Mouse (Mus musculus) cerebellum, adult 2 months (tissue): Measurements from ENCODE around the gene Lmtk2. TPM values are rescaled to one million over a fixed set of nuclear protein-coding genes. Genes with fewer than 3 reads are reported as not detected.

Experiments used
- DNase-seq, 2 experiments: peaks; one replicate each; pipeline ENCODE4 v3.0.0; 2021
- H3K27ac ChIP-seq: fragments of 200-500 bp; 2 replicates; pipeline ENCODE4 v1.5.1; 2012; ENCODE audit warnings: low read length, control low read depth, inconsistent platforms; ENCODE audit not compliant: insufficient read depth
- H3K27me3 ChIP-seq: fragments of 200-500 bp; 2 replicates; pipeline ENCODE4 v1.6.1; 2012; ENCODE audit warnings: inconsistent platforms, mild to moderate bottlenecking, low read length, moderate library complexity; ENCODE audit not compliant: control insufficient read depth, insufficient read depth
- H3K4me1 ChIP-seq: fragments of 200-500 bp; 2 replicates; pipeline ENCODE4 v1.6.1; 2011; ENCODE audit warnings: low read length; ENCODE audit not compliant: control insufficient read depth, insufficient read depth
- H3K4me3 ChIP-seq: fragments of 200-500 bp; replicated peaks from 2 replicates; pipeline ENCODE3; 2011; ENCODE audit warnings: mild to moderate bottlenecking, low read depth, low read length, control low read depth; ENCODE audit not compliant: insufficient read depth
- CTCF ChIP-seq: fragments of 200-500 bp; IDR thresholded peaks from 2 replicates; pipeline ENCODE4 v1.5.1; 2011; ENCODE audit warnings: low read depth, mild to moderate bottlenecking, control low read depth, low read length, moderate library complexity, borderline replicate concordance; ENCODE audit not compliant: insufficient read depth
- POLR2A ChIP-seq: fragments of 200-500 bp; IDR thresholded peaks from 2 replicates; pipeline ENCODE4 v1.6.1; 2011; ENCODE audit warnings: low read length, control low read depth, borderline replicate concordance; ENCODE audit not compliant: insufficient read depth
- WGBS: fragments of 180-500 bp; shearing (Covaris S2); methylation state at CpG from one replicate; pipeline ENCODE4 v1.1.7; 2018; 5-methylcytosine and 5-hydroxymethylcytosine counted together
- polyA plus RNA-seq: library from polyadenylated mRNA; depleted of rRNA; stranded (reverse); fragments of >200 nt; gene quantifications from 2 replicates; pipeline ENCODE4 v1.2.3, GENCODE M21; 2012

Gene Lmtk2
- polyA plus RNA-seq, 1 experiment = 38.8 TPM

DNA sequence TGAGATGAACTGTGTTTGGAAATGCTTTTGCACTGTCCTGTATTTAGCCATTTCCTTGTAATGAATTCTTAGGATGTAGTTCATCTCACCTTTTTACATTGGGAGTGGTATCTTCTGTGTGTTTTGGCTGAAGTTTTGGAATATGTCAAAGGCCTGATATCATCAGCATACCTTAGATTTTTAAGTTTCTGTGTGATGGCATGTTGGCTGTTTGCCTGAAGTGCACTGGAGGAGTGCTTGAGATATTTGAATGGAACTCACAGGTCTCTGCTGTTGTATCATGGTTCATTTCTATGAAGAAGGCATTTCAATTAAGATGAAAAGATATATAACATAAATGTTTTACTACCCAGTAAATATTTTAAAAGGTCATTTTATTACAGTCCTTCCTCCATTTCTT, 46.7 kb downstream of the Lmtk2 start:
- H3K27me3 ChIP-seq = no peaks in the 10 kb centered on the region
- no peak for DNase-seq
- no peak overlapping the region for H3K4me3 ChIP-seq
- TF ChIP-seq CTCF = no peak
- no peak for TF ChIP-seq POLR2A
- H3K4me1 ChIP-seq = no peaks in the 10 kb centered on the region
- H3K27ac ChIP-seq = no peak overlapping the region

- Histone ChIP-seq H3K27me3 (no peaks in the 10 kb centered on the region), H3K4me1 (no peaks in the 10 kb centered on the region), H3K4me3 (no peak overlapping the region), H3K27ac (no peak overlapping the region)
- DNase-seq = no peak
- TF ChIP-seq POLR2A (no peak), CTCF (no peak)
- 87% methylated on average over 4 of the region's 4 CpGs for WGBS
These were observed 49.3 kb downstream of the Lmtk2 start for GRCm38 (mm10) chr5:144149530-144149929.

DNA sequence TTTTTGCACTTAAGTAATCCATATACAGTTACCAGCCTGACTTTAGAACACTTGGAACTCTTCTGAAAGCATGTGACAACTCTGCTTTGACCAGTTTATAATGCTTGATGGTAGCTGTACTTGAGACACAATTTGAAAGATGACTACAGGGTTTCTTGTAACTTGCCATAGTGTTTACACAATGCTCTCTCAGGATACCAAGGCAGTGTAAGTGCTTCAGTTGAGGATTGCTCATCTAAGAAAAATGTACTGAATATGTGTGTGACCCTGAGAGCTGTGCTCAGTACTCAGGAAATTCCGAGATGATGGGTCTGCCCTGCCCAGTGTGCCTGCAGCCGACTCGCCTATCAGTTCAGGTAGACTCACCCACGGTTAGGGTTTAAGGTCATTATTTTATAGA, 51.0 kb downstream of the Lmtk2 start:
- 95% methylated on average over 4 of the region's 4 CpGs for WGBS
- TF ChIP-seq CTCF (no peak), POLR2A (no peak)
- H3K4me1 ChIP-seq = no peaks in the 10 kb centered on the region
- no peak for DNase-seq
- H3K4me3 ChIP-seq = no peak overlapping the region
- H3K27me3 ChIP-seq = no peaks in the 10 kb centered on the region
- no peak overlapping the region for H3K27ac ChIP-seq

DNA sequence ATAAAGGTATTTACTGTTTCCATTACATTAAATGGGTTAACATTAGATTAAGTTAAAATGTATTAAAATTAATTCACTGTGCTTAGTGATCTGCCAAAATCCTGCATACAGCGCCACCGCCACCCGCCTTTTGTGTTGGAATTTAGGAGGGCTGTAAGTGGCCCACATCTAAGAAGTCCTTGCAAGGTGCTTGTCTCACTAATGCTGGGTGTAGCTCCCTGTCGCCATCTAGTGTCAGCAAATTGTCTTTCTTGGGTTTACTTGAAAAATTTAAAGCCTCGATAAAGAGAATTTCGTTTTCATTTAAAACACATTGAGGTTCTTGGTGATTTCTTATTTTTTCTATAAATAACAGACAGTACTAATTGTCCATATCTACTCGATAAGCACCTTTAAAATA, 54.3 kb downstream of the Lmtk2 start:
- TF ChIP-seq POLR2A (no peak), CTCF (peak; percentile 71)
- 0 out of 2 replicates have a peak, but pooled peaks cover 3% of the 10 kb centered on the region for H3K4me1 ChIP-seq
- no peak overlapping the region for H3K27ac ChIP-seq
- no peak overlapping the region for H3K4me3 ChIP-seq
- peak; percentile 63 to 72 for DNase-seq
- WGBS = 15% methylated on average over 7 of the region's 7 CpGs
- H3K27me3 ChIP-seq = no peaks in the 10 kb centered on the region

GRCm38 (mm10) chr5:144158604-144159003, 58.4 kb downstream of the Lmtk2 start:
- no peaks in the 10 kb centered on the region for H3K27me3 ChIP-seq
- TF ChIP-seq CTCF (no peak), POLR2A (no peak)
- WGBS = 10% methylated on average over 4 of the region's 4 CpGs
- no peak overlapping the region for H3K4me3 ChIP-seq
- DNase-seq = peak; percentile 37 to 63
- H3K27ac ChIP-seq = no peak overlapping the region
- H3K4me1 ChIP-seq = peaks cover 9% of the 10 kb centered on the region

DNA sequence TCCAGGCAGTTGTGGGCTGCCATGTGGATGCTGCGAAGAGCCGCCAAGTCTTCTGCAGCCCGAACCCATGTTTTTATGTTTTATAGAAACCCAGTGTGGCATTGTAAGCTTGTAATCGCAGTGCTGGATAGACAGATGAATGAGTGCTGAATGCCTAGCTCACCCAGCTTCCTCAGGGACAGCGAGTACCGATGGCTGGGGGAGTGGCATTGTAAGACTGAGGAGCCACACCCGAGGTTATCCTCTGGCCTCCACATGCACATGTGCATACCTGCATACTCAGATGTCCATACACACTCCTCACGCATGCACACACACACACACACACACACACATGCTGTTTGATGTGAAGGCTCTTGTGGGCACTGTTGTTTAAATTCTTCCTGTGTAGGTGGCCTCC, 58.9 kb downstream of the Lmtk2 start:
- TF ChIP-seq POLR2A = no peak
- no peak for TF ChIP-seq CTCF
- Histone ChIP-seq H3K4me1 (peaks cover 9% of the 10 kb centered on the region), H3K27ac (no peak overlapping the region), H3K4me3 (no peak overlapping the region), H3K27me3 (no peaks in the 10 kb centered on the region)
- no peak for DNase-seq
- 77% methylated on average over 8 of the region's 8 CpGs for WGBS

DNA sequence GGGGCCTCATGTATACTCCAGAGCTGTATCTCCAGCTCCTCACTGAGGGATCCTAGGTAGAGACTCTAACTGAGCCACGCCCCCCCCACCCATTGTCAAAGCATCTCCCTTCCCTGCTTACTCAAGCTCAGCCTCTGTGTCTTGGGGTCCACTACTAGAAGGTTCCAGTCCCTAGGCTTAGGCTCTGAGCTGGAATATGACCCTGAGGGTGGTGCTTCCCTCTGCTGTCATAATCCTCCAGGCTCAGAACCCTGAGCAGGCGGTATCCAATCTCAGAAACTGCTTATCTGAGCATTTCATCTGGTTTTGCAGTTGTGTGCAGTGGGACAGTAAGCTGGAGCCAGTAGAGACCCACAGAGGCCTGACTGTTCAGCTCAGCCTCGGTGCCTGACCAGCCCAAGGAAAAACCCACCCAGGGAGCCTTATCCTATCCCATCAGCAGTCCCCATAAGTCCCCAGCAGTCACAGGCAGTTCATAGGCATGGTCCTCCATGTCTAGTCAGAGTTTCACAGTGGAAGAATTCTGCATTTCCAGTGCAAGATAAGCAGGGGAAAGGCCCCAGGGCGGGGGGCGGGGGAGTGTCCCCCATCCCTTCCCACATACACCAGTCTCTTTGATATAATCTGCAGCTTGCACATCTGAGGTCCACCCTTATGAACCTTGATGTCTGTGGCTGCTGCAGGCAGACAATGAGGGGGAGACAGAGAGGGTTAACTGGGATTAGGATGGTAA, 62.0 kb downstream of the Lmtk2 start:
- Histone ChIP-seq H3K27me3 (no peaks in the 10 kb centered on the region), H3K4me3 (no peak overlapping the region), H3K27ac (peak overlapping the region; percentile 8; the same call in 1 of the 2 replicates), H3K4me1 (peaks cover 9% of the 10 kb centered on the region)
- TF ChIP-seq CTCF (no peak), POLR2A (no peak)
- no peak for DNase-seq
- WGBS = 93% methylated on average over 5 of the region's 5 CpGs

GRCm38 (mm10) chr5:144162813-144163517, 62.7 kb downstream of the Lmtk2 start:
- H3K27ac ChIP-seq = peak overlapping the region; percentile 8
- no peak for TF ChIP-seq POLR2A
- TF ChIP-seq CTCF = no peak
- WGBS = 21% methylated on average over 10 of the region's 10 CpGs

More at GRCm38 (mm10) chr5:144162813-144163517, 62.7 kb downstream of the Lmtk2 start:
- DNase-seq = peak; percentile 81 to 89
- peaks cover 9% of the 10 kb centered on the region for H3K4me1 ChIP-seq
- H3K4me3 ChIP-seq = no peak overlapping the region
- no peaks in the 10 kb centered on the region for H3K27me3 ChIP-seq
